Mouse (Mus musculus) MEL (cell line): Measurements from ENCODE around the gene Pink1. TPM values are rescaled to one million over a fixed set of nuclear protein-coding genes. Genes with fewer than 3 reads are reported as not detected.

Source experiments
- DNase-seq: peaks from one replicate; pipeline ENCODE4 v3.0.0; 2011; ENCODE audit warnings: low read depth, low spot score
- H3K27ac ChIP-seq: 2 replicates; pipeline ENCODE4 v1.5.1; 2012; ENCODE audit warnings: low read depth, mild to moderate bottlenecking, control low read depth, low read length, moderate library complexity; ENCODE audit not compliant: control insufficient read depth
- H3K27me3 ChIP-seq, 2 experiments: fragments of 150-350 bp in 1 of 2; sonication (generic) in 1 of 2; 2 replicates each; pipeline ENCODE4 v1.6.1; 2012; ENCODE audit warnings: low read length in 2 of 2, mild to moderate bottlenecking in 2 of 2, improper control_type of control experiment in 1 of 2, moderate library complexity in 1 of 2; ENCODE audit not compliant: insufficient read depth in 2 of 2, control insufficient read depth in 1 of 2
- H3K36me3 ChIP-seq, 2 experiments: 2 replicates each; pipeline ENCODE4 v1.6.1; 2012 to 2014; ENCODE audit warnings: low read length in 2 of 2, improper control_type of control experiment in 1 of 2, inconsistent platforms in 1 of 2, mild to moderate bottlenecking in 1 of 2; ENCODE audit not compliant: insufficient read depth in 2 of 2, control insufficient read depth in 1 of 2
- H3K4me1 ChIP-seq, 2 experiments: fragments of 150-350 bp in 1 of 2; sonication (generic) in 1 of 2; 2 replicates each; pipeline ENCODE4 v1.6.1; 2012; ENCODE audit warnings: low read length in 2 of 2, improper control_type of control experiment in 1 of 2, mild to moderate bottlenecking in 1 of 2; ENCODE audit not compliant: insufficient read depth in 2 of 2, control insufficient read depth in 1 of 2
- H3K4me3 ChIP-seq, 2 experiments: fragments of 150-350 bp in 1 of 2; sonication (generic) in 1 of 2; 2 replicates each; pipeline ENCODE4 v1.5.1; 2012; ENCODE audit warnings: low read depth in 2 of 2, low read length in 2 of 2, mild to moderate bottlenecking in 2 of 2, moderate library complexity in 2 of 2, control low read depth in 1 of 2, improper control_type of control experiment in 1 of 2; ENCODE audit not compliant: control insufficient read depth in 1 of 2, insufficient read depth in 1 of 2
- H3K79me2 ChIP-seq: 2 replicates; pipeline ENCODE4 v1.6.1; 2012; ENCODE audit warnings: mild to moderate bottlenecking, low read length, moderate library complexity; ENCODE audit not compliant: control insufficient read depth, poor library complexity, insufficient read depth
- H3K9ac ChIP-seq: 2 replicates; pipeline ENCODE4 v1.6.1; 2012; ENCODE audit warnings: low read depth, mild to moderate bottlenecking, control low read depth, low read length, moderate library complexity; ENCODE audit not compliant: control insufficient read depth, poor library complexity, severe bottlenecking
- H3K9me3 ChIP-seq: fragments of 150-350 bp; sonication (generic); replicated peaks from 2 replicates; pipeline ENCODE4 v1.6.1; 2012; ENCODE audit warnings: mild to moderate bottlenecking, low read length, improper control_type of control experiment, moderate library complexity; ENCODE audit not compliant: insufficient read depth
- BHLHE40 ChIP-seq: IDR thresholded peaks from 2 replicates; pipeline ENCODE4 v1.6.1; 2012; ENCODE audit warnings: low read depth, mild to moderate bottlenecking, inconsistent platforms, low read length, improper control_type of control experiment, borderline replicate concordance
- CTCF ChIP-seq, 3 experiments: IDR thresholded peaks in 2 of 3; conservative IDR thresholded peaks in 1 of 3; 2 replicates each; pipeline ENCODE4 v1.5.1; 2011 to 2012; ENCODE audit warnings: low read length in 3 of 3, low read depth in 2 of 3, mild to moderate bottlenecking in 2 of 3, improper control_type of control experiment in 1 of 3, inconsistent platforms in 1 of 3, mixed read lengths in 1 of 3, moderate library complexity in 1 of 3; ENCODE audit not compliant: control insufficient read depth in 1 of 3, insufficient read depth in 1 of 3, poor library complexity in 1 of 3, severe bottlenecking in 1 of 3
- ELF1 ChIP-seq: IDR thresholded peaks from 2 replicates; pipeline ENCODE4 v1.6.1; 2014; ENCODE audit warnings: low read depth, mild to moderate bottlenecking, inconsistent platforms, low read length, improper control_type of control experiment, moderate library complexity
- EP300 ChIP-seq, 2 experiments: IDR thresholded peaks; 2 replicates each; pipeline ENCODE4 v1.6.1; 2011; ENCODE audit warnings: improper control_type of control experiment in 2 of 2, low read length in 2 of 2, low read depth in 1 of 2, mild to moderate bottlenecking in 1 of 2
- ETS1 ChIP-seq: IDR thresholded peaks from 2 replicates; pipeline ENCODE4 v1.6.1; 2012; ENCODE audit warnings: low read depth, mild to moderate bottlenecking, inconsistent platforms, low read length, improper control_type of control experiment, moderate library complexity
- GATA1 ChIP-seq: IDR thresholded peaks from 2 replicates; pipeline ENCODE4 v1.6.1; 2011; ENCODE audit warnings: low read depth, low read length, improper control_type of control experiment
- HCFC1 ChIP-seq: IDR thresholded peaks from 2 replicates; pipeline ENCODE4 v1.6.1; 2012; ENCODE audit warnings: low read depth, mild to moderate bottlenecking, inconsistent platforms, low read length, improper control_type of control experiment, moderate library complexity
- JUND ChIP-seq: IDR thresholded peaks from 2 replicates; pipeline ENCODE4 v1.6.1; 2011; ENCODE audit warnings: low read depth, mild to moderate bottlenecking, improper control_type of control experiment, low read length
- MAFK ChIP-seq: IDR thresholded peaks from 2 replicates; pipeline ENCODE4 v1.6.1; 2011; ENCODE audit warnings: low read depth, mild to moderate bottlenecking, low read length, improper control_type of control experiment, borderline replicate concordance
- MAX ChIP-seq: IDR thresholded peaks from 2 replicates; pipeline ENCODE4 v1.6.1; 2011; ENCODE audit warnings: low read length, improper control_type of control experiment
- MAZ ChIP-seq: IDR thresholded peaks from 2 replicates; pipeline ENCODE4 v1.6.1; 2012; ENCODE audit warnings: low read depth, mild to moderate bottlenecking, inconsistent platforms, low read length, improper control_type of control experiment
- MXI1 ChIP-seq: IDR thresholded peaks from 2 replicates; pipeline ENCODE4 v1.6.1; 2011; ENCODE audit warnings: mild to moderate bottlenecking, low read depth, low read length, improper control_type of control experiment
- MYB ChIP-seq: IDR thresholded peaks from 2 replicates; pipeline ENCODE4 v1.6.1; 2011; ENCODE audit warnings: mild to moderate bottlenecking, low read depth, low read length, improper control_type of control experiment
- MYC ChIP-seq: IDR thresholded peaks from 2 replicates; pipeline ENCODE4 v1.6.1; 2011; ENCODE audit warnings: low read depth, mild to moderate bottlenecking, low read length, improper control_type of control experiment, moderate library complexity
- NELFE ChIP-seq: IDR thresholded peaks from 2 replicates; pipeline ENCODE4 v1.6.1; 2011; ENCODE audit warnings: low read depth, low read length, improper control_type of control experiment
- NRF1 ChIP-seq: IDR thresholded peaks from 2 replicates; pipeline ENCODE4 v1.6.1; 2014; ENCODE audit warnings: low read depth, mild to moderate bottlenecking, inconsistent platforms, low read length, improper control_type of control experiment, moderate library complexity; ENCODE audit not compliant: poor library complexity, insufficient read depth, severe bottlenecking
- POLR2AphosphoS5 ChIP-seq: IDR thresholded peaks from 2 replicates; pipeline ENCODE4 v1.6.1; 2012; ENCODE audit warnings: low read depth, borderline replicate concordance, mild to moderate bottlenecking, inconsistent platforms, low read length, moderate library complexity, mixed read lengths
- RCOR1 ChIP-seq: IDR thresholded peaks from 2 replicates; pipeline ENCODE4 v1.6.1; 2012; ENCODE audit warnings: low read depth, mild to moderate bottlenecking, inconsistent platforms, low read length, improper control_type of control experiment
- SIN3A ChIP-seq: IDR thresholded peaks from 2 replicates; pipeline ENCODE4 v1.6.1; 2012; ENCODE audit warnings: low read length, improper control_type of control experiment, inconsistent platforms
- SMC3 ChIP-seq: IDR thresholded peaks from 2 replicates; pipeline ENCODE4 v1.6.1; 2011; ENCODE audit warnings: low read depth, low read length, improper control_type of control experiment
- TBP ChIP-seq: IDR thresholded peaks from 2 replicates; pipeline ENCODE4 v1.8.0; 2011; ENCODE audit warnings: low read depth, low read length, improper control_type of control experiment
- UBTF ChIP-seq: IDR thresholded peaks from 2 replicates; pipeline ENCODE4 v1.6.1; 2012; ENCODE audit warnings: low read depth, mild to moderate bottlenecking, inconsistent platforms, low read length, improper control_type of control experiment, moderate library complexity, borderline replicate concordance; ENCODE audit not compliant: insufficient read depth
- USF2 ChIP-seq, 2 experiments: IDR thresholded peaks; 2 replicates each; pipeline ENCODE4 v1.6.1; 2011 to 2012; ENCODE audit warnings: improper control_type of control experiment in 2 of 2, low read length in 2 of 2, borderline replicate concordance in 1 of 2, inconsistent platforms in 1 of 2, low read depth in 1 of 2, mild to moderate bottlenecking in 1 of 2; ENCODE audit not compliant: insufficient read depth in 1 of 2
- ZC3H11A ChIP-seq: IDR thresholded peaks from 2 replicates; pipeline ENCODE4 v1.6.1; 2012; ENCODE audit warnings: low read depth, mild to moderate bottlenecking, inconsistent platforms, low read length, improper control_type of control experiment
- ZKSCAN1 ChIP-seq: IDR thresholded peaks from 2 replicates; pipeline ENCODE4 v1.6.1; 2012; ENCODE audit warnings: low read depth, mild to moderate bottlenecking, inconsistent platforms, low read length, improper control_type of control experiment, moderate library complexity
- ZNF384 ChIP-seq: IDR thresholded peaks from 2 replicates; pipeline ENCODE4 v1.6.1; 2012; ENCODE audit warnings: low read depth, mild to moderate bottlenecking, inconsistent platforms, low read length, improper control_type of control experiment
- polyA plus RNA-seq, 2 experiments: library from polyadenylated mRNA; stranded (reverse) in 1 of 2; unstranded in 1 of 2; fragments of >175 nt in 1 of 2; fragments of >200 nt in 1 of 2; gene quantifications; 2 replicates each; pipeline versions ENCODE4 v1.2.1 to v1.2.4; 2012; ENCODE audit warnings: low replicate concordance in 2 of 2, low read depth in 1 of 2; ENCODE audit not compliant: insufficient read length in 2 of 2, insufficient read depth in 1 of 2, missing spikeins in 1 of 2
- total RNA-seq: library from RNA; depleted of rRNA; stranded (reverse); fragments of 300-350 nt; gene quantifications from 2 replicates; pipeline ENCODE4 v1.2.3, GENCODE M21; 2012

Pink1 gene
- total and polyA plus RNA-seq, 3 experiments, result 21.2 to 22.1 TPM; not detected in 1

- TF ChIP-seq SMC3, result peak; percentile 34
- TF ChIP-seq TBP, result no peak
- no peak for TF ChIP-seq USF2 (IDR thresholded peaks at IDR 0.05; ENCODE audit: borderline replicate concordance in 1 of 2, insufficient read depth in 1 of 2, low read depth in 1 of 2, low read length in 2 of 2)
- no peak for TF ChIP-seq ZC3H11A
- no peak for TF ChIP-seq NELFE
- no peak for TF ChIP-seq MAFK
- TF ChIP-seq GATA1, result no peak
- TF ChIP-seq POLR2AphosphoS5, result no peak
These were observed 13.9 kb upstream of the Pink1 start (continued) for GRCm38 (mm10) chr4:138339963-138340362.

- no peaks in the 10 kb centered on the region for H3K79me2 ChIP-seq
- no peak overlapping the region for H3K27ac ChIP-seq
- no peaks in the 10 kb centered on the region for H3K9me3 ChIP-seq
- H3K36me3 ChIP-seq, result peaks cover 0 to 7% of the 10 kb centered on the region in 2 experiments; a peak in 2 of 4 replicates
- no peak overlapping the region for H3K4me3 ChIP-seq
- TF ChIP-seq NRF1 (no peak), ELF1 (no peak), MYB (no peak), TBP (no peak), UBTF (no peak), ZKSCAN1 (no peak)
- TF ChIP-seq, all 39 proteins: peak for 0
- peaks cover 7 to 21% of the 10 kb centered on the region in 2 experiments; a peak in 3 of 4 replicates for H3K4me1 ChIP-seq
- no peak for DNase-seq
- H3K9ac ChIP-seq, result no peak overlapping the region
- no peaks in the 10 kb centered on the region; a peak in 1 of 4 replicates for H3K27me3 ChIP-seq
These were observed 11.2 kb upstream of the Pink1 start for GRCm38 (mm10) chr4:138337341-138337740.

GRCm38 (mm10) chr4:138336876-138337275 lies 10.8 kb upstream of the Pink1 start:
- TF ChIP-seq ELF1 (no peak), CTCF (IDR thresholded peaks at IDR 0.05 in 2 of 3, conservative IDR thresholded peaks at IDR 0.05 in 1 of 3; ENCODE audit: control insufficient read depth in 1 of 3, insufficient read depth in 1 of 3, low read depth in 2 of 3, low read length in 3 of 3, poor library complexity in 1 of 3, severe bottlenecking in 1 of 3) (no peak), MYC (peak; percentile 74), SIN3A (no peak), JUND (peak; percentile 99), EP300 (IDR thresholded peaks at IDR 0.05; ENCODE audit: low read depth in 1 of 2, low read length in 2 of 2) (0 out of 4 replicates have a peak, but pooled peaks of 1 of the 2 experiments have one; percentile 19), MAX (peak; percentile 66), MXI1 (peak; percentile 26; the same call in 1 of the 2 replicates), NRF1 (peak; percentile 51; the same call in 1 of the 2 replicates), BHLHE40 (0 out of 2 replicates have a peak, but pooled peaks have one; percentile 39), ZNF384 (no peak), MAZ (peak; percentile 76), HCFC1 (peak; percentile 38; the same call in 1 of the 2 replicates), RCOR1 (0 out of 2 replicates have a peak, but pooled peaks have one; percentile 24), ETS1 (0 out of 2 replicates have a peak, but pooled peaks have one; percentile 31)
- Histone ChIP-seq H3K27me3 (no peaks in the 10 kb centered on the region; a peak in 1 of 4 replicates), H3K36me3 (peaks cover 0 to 7% of the 10 kb centered on the region in 2 experiments; a peak in 2 of 4 replicates), H3K4me3 (no peak overlapping the region), H3K9me3 (no peaks in the 10 kb centered on the region), H3K27ac (peak overlapping the region; percentile 61), H3K4me1 (peaks cover 7 to 21% of the 10 kb centered on the region in 2 experiments; a peak in 3 of 4 replicates), H3K9ac (peak overlapping the region; percentile 58), H3K79me2 (no peaks in the 10 kb centered on the region)
- DNase-seq, result peak; percentile 80
